Mouse (Mus musculus) heart, embryonic 13.5 days (tissue): ENCODE measurements around the gene Phf21b. TPM values are rescaled to one million over a fixed set of nuclear protein-coding genes. Genes with fewer than 3 reads are reported as not detected.

ENCODE experiments used
- ATAC-seq: fragments of 200-750 bp; cut with Nextera tagmentation; 2 replicates; pipeline ENCODE4 v1.8.0; 2017; ENCODE audit warnings: moderate TSS enrichment; ENCODE audit not compliant: insufficient number of reproducible peaks, low FRiP score, low TSS enrichment; ENCODE audit errors: extremely low read depth
- H3K27ac ChIP-seq: fragments of 300-500 bp; sonication (generic); replicated peaks from 2 replicates; pipeline ENCODE4 v1.5.1; 2015; ENCODE audit warnings: moderate library complexity, mild to moderate bottlenecking, inconsistent platforms
- H3K27me3 ChIP-seq: fragments of 300-500 bp; sonication (generic); replicated peaks from 2 replicates; pipeline ENCODE4 v1.6.1; 2015; ENCODE audit warnings: mild to moderate bottlenecking, inconsistent platforms
- H3K36me3 ChIP-seq: fragments of 300-500 bp; sonication (generic); 2 replicates; pipeline ENCODE4 v1.6.1; 2015; ENCODE audit warnings: mild to moderate bottlenecking, inconsistent platforms
- H3K4me1 ChIP-seq: fragments of 300-500 bp; sonication (generic); 2 replicates; pipeline ENCODE4 v1.6.1; 2015; ENCODE audit warnings: inconsistent platforms
- H3K4me2 ChIP-seq: fragments of 300-500 bp; sonication (generic); 2 replicates; pipeline ENCODE4 v1.6.1; 2015; ENCODE audit warnings: inconsistent platforms, mild to moderate bottlenecking, moderate library complexity
- H3K4me3 ChIP-seq: fragments of 300-500 bp; sonication (generic); 2 replicates; pipeline ENCODE4 v1.5.1; 2015; ENCODE audit warnings: moderate library complexity, mild to moderate bottlenecking, inconsistent platforms
- H3K9ac ChIP-seq: fragments of 300-500 bp; sonication (generic); 2 replicates; pipeline ENCODE4 v1.6.1; 2015; ENCODE audit warnings: inconsistent platforms, mild to moderate bottlenecking, moderate library complexity
- H3K9me3 ChIP-seq: fragments of 300-500 bp; sonication (generic); 2 replicates; pipeline ENCODE4 v1.6.1; 2016; ENCODE audit warnings: inconsistent platforms
- WGBS: fragments of 180-500 bp; shearing (Covaris S2); methylation state at CpG from one replicate; pipeline ENCODE4 v1.1.7; 2015; ENCODE audit warnings: mixed read lengths; 5-methylcytosine and 5-hydroxymethylcytosine counted together
- polyA plus RNA-seq: library from polyadenylated mRNA; unstranded; fragments of >200 nt; fragmentation: Nextera tagmentation; extraction: Ambion mirVana; gene quantifications from 2 replicates; pipeline ENCODE4 v1.2.1, GENCODE M21; 2015

The Phf21b gene
- polyA plus RNA-seq, 1 experiment from 2014 or later, result 0.08 TPM

- Histone ChIP-seq H3K4me3 (no peak overlapping the region), H3K4me2 (no peak overlapping the region), H3K9me3 (no peaks in the 10 kb centered on the region), H3K4me1 (peaks cover 34% of the 10 kb centered on the region), H3K27ac (no peak overlapping the region), H3K9ac (no peak overlapping the region), H3K36me3 (no peaks in the 10 kb centered on the region), H3K27me3 (no peaks in the 10 kb centered on the region)
- 72% methylated on average over 3 of the region's 3 CpGs for WGBS
- no peak for ATAC-seq
Measured at GRCm38 (mm10) chr15:84741573-84741972, 114.3 kb downstream of the Phf21b start.

- 86% methylated on average over 7 of the region's 7 CpGs for WGBS
- Histone ChIP-seq H3K9me3 (no peaks in the 10 kb centered on the region), H3K4me3 (no peak overlapping the region)
Measured at GRCm38 (mm10) chr15:84738246-84738645, 117.6 kb downstream of the Phf21b start.

GRCm38 (mm10) chr15:84736994-84737346 lies 118.9 kb downstream of the Phf21b start:
- ATAC-seq, result no peak
- Histone ChIP-seq H3K27me3 (no peaks in the 10 kb centered on the region), H3K27ac (no peak overlapping the region), H3K4me2 (no peak overlapping the region), H3K4me1 (peaks cover 6% of the 10 kb centered on the region), H3K4me3 (no peak overlapping the region), H3K9me3 (no peaks in the 10 kb centered on the region), H3K9ac (no peak overlapping the region), H3K36me3 (no peaks in the 10 kb centered on the region)
- 41% methylated on average over 2 of the region's 4 CpGs for WGBS

More at GRCm38 (mm10) chr15:84738246-84738645, 117.6 kb downstream of the Phf21b start:
- Histone ChIP-seq H3K27me3 (no peaks in the 10 kb centered on the region), H3K27ac (no peak overlapping the region), H3K9ac (no peak overlapping the region), H3K36me3 (no peaks in the 10 kb centered on the region), H3K4me2 (no peak overlapping the region), H3K4me1 (peaks cover 11% of the 10 kb centered on the region)
- no peak for ATAC-seq

GRCm38 (mm10) chr15:84736346-84736993 lies 119.4 kb downstream of the Phf21b start:
- no peak overlapping the region for H3K4me3 ChIP-seq
- no peak overlapping the region for H3K27ac ChIP-seq
- no peak overlapping the region for H3K4me2 ChIP-seq
- WGBS, result 66% methylated on average over 11 of the region's 11 CpGs
- no peaks in the 10 kb centered on the region for H3K27me3 ChIP-seq
- H3K9ac ChIP-seq, result no peak overlapping the region
- no peaks in the 10 kb centered on the region for H3K9me3 ChIP-seq
- no peaks in the 10 kb centered on the region for H3K36me3 ChIP-seq
- ATAC-seq, result no peak
- peaks cover 9% of the 10 kb centered on the region for H3K4me1 ChIP-seq

Other genes starting within 250 kb of the Phf21b start
- gene Prr5, start 186.4 kb downstream of the Phf21b start, polyA plus RNA-seq, result 20.7 and 21.1 TPM in 2 replicates
- 4.1 and 5.5 TPM in 2 replicates for gene Arhgap8, start 136.0 kb downstream of the Phf21b start, polyA plus RNA-seq
- gene Gm29666, start 64.0 kb upstream of the Phf21b start, polyA plus RNA-seq, result 0.41 and 0.56 TPM in 2 replicates
- gene Nup50, start 67.4 kb upstream of the Phf21b start, polyA plus RNA-seq, result 19.3 and 20.4 TPM in 2 replicates
- gene 5031439G07Rik, start 132.5 kb upstream of the Phf21b start, polyA plus RNA-seq, result 3.0 and 3.5 TPM in 2 replicates
- gene Upk3a, start 161.1 kb upstream of the Phf21b start, polyA plus RNA-seq, result 0.13 TPM in 1 of 2 replicates, not detected in the other
- gene Fam118a, start 172.9 kb upstream of the Phf21b start, polyA plus RNA-seq, result 15.6 and 17.0 TPM in 2 replicates